Mouse (Mus musculus) hindbrain, embryonic 13.5 days (tissue): Measurements from ENCODE around the gene Mettl27. TPM values are rescaled to one million over a fixed set of nuclear protein-coding genes. Genes with fewer than 3 reads are reported as not detected.

Experiments
- ATAC-seq: fragments of 200-750 bp; cut with Nextera tagmentation; 2 replicates; pipeline ENCODE4 v1.8.0; 2017; ENCODE audit warnings: moderate TSS enrichment; ENCODE audit not compliant: low FRiP score
- H3K27ac ChIP-seq: fragments of 300-500 bp; sonication (generic); 2 replicates; pipeline ENCODE4 v1.5.1; 2015; ENCODE audit warnings: inconsistent platforms, mild to moderate bottlenecking, moderate library complexity
- H3K27me3 ChIP-seq: fragments of 300-500 bp; sonication (generic); 2 replicates; pipeline ENCODE4 v1.6.1; 2015; ENCODE audit warnings: mild to moderate bottlenecking, inconsistent platforms
- H3K36me3 ChIP-seq: fragments of 300-500 bp; sonication (generic); 2 replicates; pipeline ENCODE4 v1.6.1; 2015; ENCODE audit warnings: mild to moderate bottlenecking, inconsistent platforms
- H3K4me1 ChIP-seq: fragments of 300-500 bp; sonication (generic); replicated peaks from 2 replicates; pipeline ENCODE4 v1.6.1; 2015; ENCODE audit warnings: inconsistent platforms
- H3K4me2 ChIP-seq: fragments of 300-500 bp; sonication (generic); 2 replicates; pipeline ENCODE4 v1.6.1; 2015; ENCODE audit warnings: inconsistent platforms, mild to moderate bottlenecking, moderate library complexity
- H3K4me3 ChIP-seq: fragments of 300-500 bp; sonication (generic); 2 replicates; pipeline ENCODE4 v1.5.1; 2015; ENCODE audit warnings: mild to moderate bottlenecking, inconsistent platforms
- H3K9ac ChIP-seq: fragments of 300-500 bp; sonication (generic); 2 replicates; pipeline ENCODE4 v1.6.1; 2015; ENCODE audit warnings: mild to moderate bottlenecking, inconsistent platforms
- H3K9me3 ChIP-seq: fragments of 300-500 bp; sonication (generic); 2 replicates; pipeline ENCODE4 v1.6.1; 2016; ENCODE audit warnings: inconsistent platforms
- WGBS: fragments of 180-500 bp; shearing (Covaris S2); methylation state at CpG from one replicate; pipeline ENCODE4 v1.1.7; 2015; 5-methylcytosine and 5-hydroxymethylcytosine counted together
- polyA plus RNA-seq: library from polyadenylated mRNA; unstranded; fragments of >200 nt; fragmentation: Nextera tagmentation; extraction: Ambion mirVana; gene quantifications from 2 replicates; pipeline ENCODE4 v1.2.1, GENCODE M21; 2015

The Mettl27 gene
- polyA plus RNA-seq, result 5.4 and 6.7 TPM in 2 replicates

DNA sequence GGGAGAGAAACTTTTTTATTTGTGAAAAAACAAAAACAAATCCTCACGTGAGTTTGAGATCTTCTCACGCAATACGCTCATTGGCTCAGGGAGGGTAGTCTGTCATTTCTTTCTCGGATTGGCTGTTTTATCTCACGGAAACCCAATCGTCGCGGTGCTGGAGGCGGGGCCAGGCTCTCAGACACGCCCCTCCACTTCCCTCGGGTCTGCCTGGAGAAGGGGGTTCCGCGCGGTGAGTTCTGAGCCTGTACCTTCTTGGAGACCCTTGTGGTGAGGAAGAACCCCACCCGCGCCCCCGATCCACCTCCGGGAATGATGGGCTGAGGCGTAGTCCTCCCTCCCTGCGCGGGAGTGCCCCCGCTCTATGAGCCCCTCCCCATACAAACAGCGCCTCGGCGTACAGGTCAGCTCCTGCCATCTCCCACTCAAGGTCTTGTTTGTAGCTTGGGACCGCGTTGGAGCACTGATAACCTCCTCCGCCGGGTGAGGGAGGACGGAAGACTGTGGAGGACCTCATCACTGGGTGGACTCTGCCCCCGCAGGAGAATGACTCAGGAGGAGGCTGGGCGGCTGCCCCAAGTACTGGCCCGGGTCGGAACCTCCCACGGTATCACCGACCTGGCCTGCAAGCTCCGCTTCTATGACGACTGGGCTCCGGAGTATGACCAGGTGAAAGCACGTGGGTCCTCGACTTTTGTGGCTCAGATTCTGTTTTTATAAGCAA lies at the start of gene Mettl27:
TSS of gene Mettl27 (plus strand) at position 190 of the 724 bp plus-strand sequence.
- ATAC-seq, result peak; percentile 94
- H3K9ac ChIP-seq, result peak within 1 kb of the TSS; percentile 81
- WGBS, result under 1% methylated on average over 41 of the region's 41 CpGs
- H3K27ac ChIP-seq, result peak within 1 kb of the TSS; percentile 50; the same call in 1 of the 2 replicates
- no peaks in the 10 kb centered on the region for H3K9me3 ChIP-seq
- H3K4me2 ChIP-seq, result peak within 1 kb of the TSS; percentile 90
- peaks cover 6% of the 10 kb centered on the region; the same call in 1 of the 2 replicates for H3K4me1 ChIP-seq
- H3K36me3 ChIP-seq, result no peaks in the 10 kb centered on the region
- H3K27me3 ChIP-seq, result 0 out of 2 replicates have a peak, but pooled peaks cover 7% of the 10 kb centered on the region
- H3K4me3 ChIP-seq, result peak within 1 kb of the TSS; percentile 64

DNA sequence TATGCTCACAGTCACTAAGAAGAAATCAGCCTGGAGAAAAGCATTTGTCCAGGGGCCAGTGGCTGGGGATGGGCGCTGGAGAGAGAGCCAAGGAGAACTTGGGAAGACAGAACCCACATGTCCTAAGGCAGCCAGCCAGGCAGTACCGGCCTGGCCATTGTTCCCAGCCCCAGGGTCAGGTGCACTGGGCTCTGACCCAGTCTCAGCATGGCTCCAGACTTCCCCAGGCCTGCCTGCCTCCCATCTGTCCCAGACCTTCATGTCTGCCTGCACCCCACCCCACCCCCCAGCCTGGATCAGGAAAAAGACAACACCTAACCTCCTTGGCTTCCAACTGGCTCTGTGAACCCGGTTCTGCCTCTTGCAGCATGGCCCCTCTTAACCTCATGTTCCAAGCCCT lies 49.1 kb upstream of the Mettl27 start:
- Histone ChIP-seq H3K27me3 (no peaks in the 10 kb centered on the region), H3K27ac (no peak overlapping the region), H3K9me3 (no peaks in the 10 kb centered on the region), H3K4me3 (no peak overlapping the region), H3K9ac (no peak overlapping the region), H3K4me1 (peaks cover 4% of the 10 kb centered on the region; the same call in 1 of the 2 replicates), H3K4me2 (no peak overlapping the region), H3K36me3 (no peaks in the 10 kb centered on the region)
- whole genome bisulfite sequencing, result 65% methylated on average over 3 of the region's 3 CpGs
- no peak for ATAC-seq

DNA sequence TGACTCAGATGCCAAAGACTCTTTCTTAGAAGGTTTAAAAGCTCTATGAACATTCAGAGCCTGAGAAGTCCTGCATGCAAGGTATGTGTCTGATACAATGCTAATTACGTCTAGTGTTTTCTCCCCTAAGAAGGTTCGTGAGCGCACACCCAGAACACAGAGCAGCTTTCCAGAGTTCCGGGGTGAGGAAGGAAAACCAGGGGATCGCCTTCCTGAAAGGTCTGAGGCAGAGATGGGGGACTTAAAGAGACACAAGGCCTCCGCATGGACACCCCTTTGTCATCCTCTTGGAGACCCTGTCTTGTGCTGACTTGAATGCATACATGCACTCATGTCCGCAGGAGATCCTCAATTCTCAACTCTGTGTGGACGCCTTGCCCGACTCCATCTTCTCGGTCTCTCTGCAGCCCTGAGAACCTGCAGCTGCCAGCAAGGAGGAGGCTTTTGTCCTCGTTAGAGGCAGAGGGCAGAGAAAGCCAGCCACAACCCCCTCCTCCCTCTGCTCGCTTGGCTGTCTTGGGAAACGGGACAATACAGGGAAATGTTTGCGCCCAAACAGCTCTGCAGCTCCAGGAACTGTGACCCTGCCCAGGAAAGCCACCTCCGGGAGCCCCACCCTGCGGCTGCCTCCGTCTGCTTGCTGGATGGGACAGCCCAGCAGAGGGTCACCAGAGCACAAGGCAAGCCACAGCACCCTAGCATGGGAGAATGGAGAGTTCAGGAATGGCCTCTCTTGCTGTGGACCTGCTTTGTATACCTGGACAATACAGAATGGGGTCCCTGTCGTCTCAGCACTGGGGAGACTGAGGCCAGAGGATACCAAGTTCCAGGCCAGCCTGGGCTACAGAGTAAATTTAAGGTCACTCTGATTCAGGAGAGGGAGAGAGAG lies 44.5 kb upstream of the Mettl27 start:
- Histone ChIP-seq H3K4me2 (no peak overlapping the region), H3K27ac (0 out of 2 replicates have a peak overlapping the region, but pooled peaks have one; percentile 24), H3K4me1 (peaks cover 4% of the 10 kb centered on the region; the same call in 1 of the 2 replicates), H3K4me3 (no peak overlapping the region), H3K27me3 (no peaks in the 10 kb centered on the region), H3K36me3 (no peaks in the 10 kb centered on the region), H3K9ac (no peak overlapping the region; the same call in 1 of the 2 replicates), H3K9me3 (no peaks in the 10 kb centered on the region)
- no peak for ATAC-seq
- 53% methylated on average over 18 of the region's 18 CpGs for WGBS

DNA sequence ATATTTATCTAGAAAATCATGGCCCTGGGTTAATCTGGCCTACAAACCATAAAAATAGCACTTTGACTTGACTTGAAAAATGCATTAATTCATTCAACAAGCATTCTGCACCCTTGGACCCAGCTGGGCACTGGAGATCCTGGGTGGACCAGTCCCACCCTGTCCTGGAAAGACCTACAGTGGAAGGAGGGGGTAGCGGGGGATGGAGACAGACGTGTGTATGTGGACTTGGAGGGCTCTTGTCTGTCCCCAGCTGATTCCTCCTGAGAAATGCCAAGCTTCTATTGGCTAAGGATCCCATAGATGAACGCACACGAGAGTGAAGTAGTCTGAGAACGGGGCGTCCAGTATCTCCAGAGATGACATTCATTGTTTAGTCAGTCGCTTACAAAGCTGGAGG lies 43.7 kb upstream of the Mettl27 start:
- Histone ChIP-seq H3K27ac (no peak overlapping the region), H3K27me3 (no peaks in the 10 kb centered on the region), H3K4me3 (no peak overlapping the region), H3K4me2 (no peak overlapping the region), H3K9me3 (no peaks in the 10 kb centered on the region), H3K4me1 (peaks cover 4% of the 10 kb centered on the region; the same call in 1 of the 2 replicates), H3K36me3 (no peaks in the 10 kb centered on the region), H3K9ac (no peak overlapping the region)
- ATAC-seq, result no peak
- 88% methylated on average over 7 of the region's 7 CpGs for WGBS

DNA sequence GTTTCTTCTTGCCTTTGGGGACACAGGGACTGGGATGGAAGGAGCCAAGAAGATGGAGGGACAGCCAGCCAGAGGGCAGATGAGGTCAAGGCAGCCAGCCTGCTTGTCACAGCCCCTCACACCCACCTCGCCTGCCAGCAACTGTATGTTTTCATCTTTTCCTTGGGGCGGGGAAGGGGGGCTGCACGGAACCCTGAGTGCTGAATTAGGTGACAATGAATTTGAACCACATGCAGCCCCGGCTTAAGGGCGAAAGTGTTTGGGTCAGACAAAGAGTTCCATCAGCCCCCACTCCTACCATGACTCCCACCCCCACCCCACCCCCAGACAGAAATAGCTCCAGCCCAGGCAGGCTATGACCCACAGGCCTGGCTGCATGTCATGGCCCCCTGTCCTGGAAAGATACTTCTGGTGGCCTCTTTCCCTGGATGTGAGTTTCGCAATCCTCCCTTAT lies 41.5 kb upstream of the Mettl27 start:
- Histone ChIP-seq H3K4me3 (no peak overlapping the region), H3K36me3 (no peaks in the 10 kb centered on the region), H3K9me3 (no peaks in the 10 kb centered on the region), H3K4me1 (peaks cover 4% of the 10 kb centered on the region; the same call in 1 of the 2 replicates), H3K9ac (no peak overlapping the region), H3K27me3 (no peaks in the 10 kb centered on the region), H3K27ac (no peak overlapping the region), H3K4me2 (no peak overlapping the region)
- ATAC-seq, result no peak
- WGBS, result 86% methylated on average over 6 of the region's 6 CpGs

DNA sequence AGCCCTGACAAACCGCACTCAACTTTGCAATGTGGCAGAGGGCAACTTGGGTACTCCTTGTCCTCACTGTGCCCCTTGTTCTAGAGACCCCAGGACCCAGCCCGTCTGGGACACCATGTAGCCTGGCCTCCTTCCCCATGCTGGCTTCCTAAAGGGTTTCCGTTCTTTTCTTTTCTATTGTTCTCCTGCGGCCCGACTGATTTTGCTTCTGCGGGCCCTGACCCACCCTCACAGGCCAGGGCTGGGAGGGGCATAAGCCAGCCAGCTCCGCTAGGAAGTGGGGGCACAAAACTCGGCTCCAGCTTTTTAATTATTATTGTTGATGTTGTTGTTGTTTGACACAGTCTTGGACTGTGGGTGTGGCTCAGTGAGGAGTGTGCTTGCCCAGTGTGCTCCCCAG lies 40.6 kb upstream of the Mettl27 start:
- Histone ChIP-seq H3K9ac (no peak overlapping the region), H3K4me1 (peaks cover 4% of the 10 kb centered on the region; the same call in 1 of the 2 replicates), H3K9me3 (no peaks in the 10 kb centered on the region), H3K36me3 (no peaks in the 10 kb centered on the region), H3K27me3 (no peaks in the 10 kb centered on the region), H3K27ac (no peak overlapping the region), H3K4me2 (no peak overlapping the region), H3K4me3 (no peak overlapping the region)
- 59% methylated on average over 8 of the region's 8 CpGs for WGBS
- no peak for ATAC-seq

DNA sequence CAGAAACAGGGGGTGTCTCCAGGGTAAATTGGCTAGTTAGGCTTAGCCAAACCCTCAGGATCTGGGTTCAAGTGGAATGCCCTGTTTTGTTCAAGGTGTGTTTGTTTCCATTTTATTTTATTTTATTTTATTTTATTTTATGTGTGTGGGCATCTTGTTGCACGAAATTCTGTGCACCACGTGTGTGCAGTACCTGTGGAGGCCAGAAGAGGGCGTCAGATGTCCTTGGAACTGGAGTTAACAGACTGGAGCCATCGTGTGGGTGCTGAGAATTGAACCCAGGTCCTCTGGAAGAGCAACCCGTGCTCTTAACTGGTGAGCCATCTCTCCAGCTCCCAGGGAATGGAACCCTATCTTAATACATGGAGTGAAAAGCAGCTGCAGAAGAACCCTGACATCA lies 39.5 kb upstream of the Mettl27 start:
- Histone ChIP-seq H3K36me3 (no peaks in the 10 kb centered on the region), H3K9ac (no peak overlapping the region), H3K4me3 (no peak overlapping the region), H3K9me3 (no peaks in the 10 kb centered on the region), H3K27me3 (no peaks in the 10 kb centered on the region), H3K27ac (no peak overlapping the region), H3K4me2 (no peak overlapping the region), H3K4me1 (peaks cover 3% of the 10 kb centered on the region; the same call in 1 of the 2 replicates)
- ATAC-seq, result no peak
- WGBS, result 82% methylated on average over 5 of the region's 5 CpGs

DNA sequence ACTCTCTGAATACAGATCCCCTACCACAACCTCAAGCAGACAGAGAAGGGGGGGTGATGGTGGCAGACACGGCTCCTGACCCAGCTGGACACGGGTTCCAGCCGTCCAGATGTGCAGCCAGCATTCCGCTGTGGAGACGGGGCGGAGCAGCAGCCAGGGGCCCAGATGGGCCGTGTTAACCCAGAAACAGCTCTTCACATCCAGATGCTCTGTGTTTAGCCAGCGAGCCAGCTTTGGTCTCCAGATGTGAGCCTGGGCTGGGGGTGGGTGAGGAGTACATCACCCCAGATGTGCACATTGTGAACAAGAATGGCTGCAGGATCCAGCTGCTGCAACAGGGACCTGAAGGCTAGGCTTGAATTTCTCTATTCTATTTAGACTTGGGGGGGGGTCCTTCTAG lies 36.9 kb upstream of the Mettl27 start:
- no peak overlapping the region for H3K4me2 ChIP-seq
- H3K9me3 ChIP-seq, result no peaks in the 10 kb centered on the region
- no peaks in the 10 kb centered on the region for H3K36me3 ChIP-seq
- no peaks in the 10 kb centered on the region for H3K27me3 ChIP-seq
- no peak overlapping the region for H3K27ac ChIP-seq
- H3K4me3 ChIP-seq, result no peak overlapping the region
- no peak for ATAC-seq
- H3K4me1 ChIP-seq, result no peaks in the 10 kb centered on the region
- no peak overlapping the region for H3K9ac ChIP-seq
- 85% methylated on average over 8 of the region's 8 CpGs for WGBS

DNA sequence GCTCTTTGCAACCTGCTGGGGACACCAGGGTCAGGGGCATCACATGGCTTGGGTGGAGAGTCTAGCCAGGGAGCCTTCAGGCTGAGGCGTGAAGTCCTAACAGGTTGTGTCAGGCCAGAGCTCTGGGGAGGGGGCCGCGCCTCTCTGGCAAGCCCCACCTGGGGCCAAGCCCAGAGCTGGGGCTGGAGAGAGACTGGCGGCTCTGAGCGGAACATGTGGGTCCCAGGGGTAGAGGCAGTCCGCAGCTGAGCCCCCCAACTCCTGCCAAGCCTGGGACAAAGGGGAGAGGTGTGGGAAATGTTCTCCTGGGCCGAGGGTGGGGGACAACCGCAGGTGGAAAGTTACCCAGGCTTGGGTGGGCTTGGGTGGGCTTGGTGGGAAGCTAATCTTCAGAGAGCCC lies 35.2 kb upstream of the Mettl27 start:
- Histone ChIP-seq H3K27me3 (no peaks in the 10 kb centered on the region), H3K27ac (no peak overlapping the region), H3K4me2 (no peak overlapping the region), H3K4me1 (peaks cover 6% of the 10 kb centered on the region; the same call in 1 of the 2 replicates), H3K9me3 (no peaks in the 10 kb centered on the region), H3K4me3 (no peak overlapping the region), H3K9ac (no peak overlapping the region), H3K36me3 (no peaks in the 10 kb centered on the region)
- WGBS, result 83% methylated on average over 8 of the region's 8 CpGs
- no peak for ATAC-seq

DNA sequence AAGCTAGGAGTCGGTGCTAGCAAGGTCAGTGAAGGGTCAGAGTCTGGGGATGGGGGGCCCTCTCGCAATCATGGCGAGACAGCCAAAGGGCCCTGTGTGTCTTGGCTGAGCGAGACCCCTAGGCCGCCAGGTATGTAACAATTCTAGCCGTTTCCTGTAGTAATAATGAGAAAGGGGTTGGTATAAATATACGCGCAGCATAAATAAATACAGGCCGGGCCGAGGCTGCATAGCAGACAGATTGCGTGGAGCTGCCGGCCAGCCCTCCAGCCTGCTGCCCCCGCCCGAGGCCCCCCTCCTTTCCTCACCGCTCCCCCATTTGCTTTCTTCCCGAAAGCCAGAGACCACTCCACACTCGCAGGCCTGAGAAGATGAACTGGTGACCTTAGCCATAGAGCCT lies 34.6 kb upstream of the Mettl27 start:
- H3K9ac ChIP-seq, result no peak overlapping the region
- no peak overlapping the region for H3K4me2 ChIP-seq
- no peak overlapping the region for H3K27ac ChIP-seq
- WGBS, result 78% methylated on average over 17 of the region's 17 CpGs
- H3K27me3 ChIP-seq, result no peaks in the 10 kb centered on the region
- no peak for ATAC-seq
- no peaks in the 10 kb centered on the region for H3K36me3 ChIP-seq
- no peaks in the 10 kb centered on the region for H3K9me3 ChIP-seq
- H3K4me1 ChIP-seq, result peaks cover 6% of the 10 kb centered on the region; the same call in 1 of the 2 replicates
- H3K4me3 ChIP-seq, result no peak overlapping the region

DNA sequence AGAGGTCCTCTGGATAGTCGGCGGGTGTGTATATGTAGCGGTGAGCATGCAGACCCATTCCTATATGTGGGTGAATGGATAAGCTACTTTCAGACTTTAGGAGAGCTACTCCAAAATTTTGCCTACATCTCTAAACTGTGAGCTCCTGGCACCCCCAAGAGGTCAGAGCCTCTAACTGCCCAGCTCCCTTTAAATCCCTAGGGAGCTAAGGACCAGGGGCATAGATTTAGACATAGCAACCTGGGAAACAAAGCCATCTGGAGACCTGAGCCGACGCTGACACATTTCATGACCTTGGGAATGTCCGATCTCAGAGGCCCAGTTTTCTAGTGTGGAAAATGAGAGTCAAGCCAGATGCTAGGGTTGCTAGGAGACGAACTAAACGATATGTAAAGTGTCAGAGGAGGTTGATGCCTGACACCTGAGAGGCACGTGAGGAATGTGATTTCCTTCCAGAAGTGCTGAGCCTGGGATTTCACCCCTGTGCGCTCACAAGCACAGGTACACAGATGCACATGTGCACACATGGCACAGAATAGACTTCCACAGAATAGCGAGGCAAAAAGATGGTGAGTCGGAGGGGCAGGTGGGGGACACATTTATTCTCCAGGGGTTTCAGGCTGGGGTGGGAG lies 31.0 kb upstream of the Mettl27 start:
- Histone ChIP-seq H3K27me3 (no peaks in the 10 kb centered on the region), H3K4me1 (peaks cover 6% of the 10 kb centered on the region; the same call in 1 of the 2 replicates), H3K36me3 (no peaks in the 10 kb centered on the region), H3K9ac (no peak overlapping the region), H3K4me3 (no peak overlapping the region), H3K9me3 (no peaks in the 10 kb centered on the region), H3K4me2 (no peak overlapping the region), H3K27ac (0 out of 2 replicates have a peak overlapping the region, but pooled peaks have one; percentile 19)
- 42% methylated on average over 12 of the region's 12 CpGs for WGBS
- no peak for ATAC-seq

DNA sequence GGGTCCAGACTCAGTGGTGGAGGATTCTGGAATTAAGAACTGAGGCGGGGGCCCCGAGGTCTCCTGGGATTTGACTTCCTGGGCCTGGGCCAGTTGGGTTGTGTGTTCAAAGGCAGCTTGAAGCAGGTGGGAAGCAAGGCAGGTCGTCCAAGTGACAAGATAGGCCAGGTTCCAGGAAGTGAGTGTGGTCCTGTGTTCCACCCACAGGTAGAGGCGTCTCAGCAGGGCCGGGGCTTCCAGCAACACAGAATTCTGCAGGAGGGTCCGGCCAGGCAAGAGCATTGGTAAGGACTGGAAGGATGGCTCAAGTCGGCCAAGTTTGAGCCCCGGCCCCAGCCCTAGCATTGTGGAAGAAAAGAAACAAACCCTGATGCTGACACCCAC lies 30.5 kb upstream of the Mettl27 start:
- 82% methylated on average over 8 of the region's 8 CpGs for WGBS
- Histone ChIP-seq H3K36me3 (no peaks in the 10 kb centered on the region), H3K27me3 (no peaks in the 10 kb centered on the region), H3K4me2 (no peak overlapping the region), H3K9me3 (no peaks in the 10 kb centered on the region), H3K27ac (0 out of 2 replicates have a peak overlapping the region, but pooled peaks have one; percentile 19), H3K4me1 (peaks cover 6% of the 10 kb centered on the region; the same call in 1 of the 2 replicates), H3K4me3 (no peak overlapping the region), H3K9ac (no peak overlapping the region)
- no peak for ATAC-seq
